Mouse (Mus musculus): Measurements from ENCODE around the gene Fcgr3.
"Not testable (repeated sequence)": the region's sequence is repeated elsewhere in the genome, so short reads cannot be mapped to it uniquely, and the experiment has no call there.

DNA sequence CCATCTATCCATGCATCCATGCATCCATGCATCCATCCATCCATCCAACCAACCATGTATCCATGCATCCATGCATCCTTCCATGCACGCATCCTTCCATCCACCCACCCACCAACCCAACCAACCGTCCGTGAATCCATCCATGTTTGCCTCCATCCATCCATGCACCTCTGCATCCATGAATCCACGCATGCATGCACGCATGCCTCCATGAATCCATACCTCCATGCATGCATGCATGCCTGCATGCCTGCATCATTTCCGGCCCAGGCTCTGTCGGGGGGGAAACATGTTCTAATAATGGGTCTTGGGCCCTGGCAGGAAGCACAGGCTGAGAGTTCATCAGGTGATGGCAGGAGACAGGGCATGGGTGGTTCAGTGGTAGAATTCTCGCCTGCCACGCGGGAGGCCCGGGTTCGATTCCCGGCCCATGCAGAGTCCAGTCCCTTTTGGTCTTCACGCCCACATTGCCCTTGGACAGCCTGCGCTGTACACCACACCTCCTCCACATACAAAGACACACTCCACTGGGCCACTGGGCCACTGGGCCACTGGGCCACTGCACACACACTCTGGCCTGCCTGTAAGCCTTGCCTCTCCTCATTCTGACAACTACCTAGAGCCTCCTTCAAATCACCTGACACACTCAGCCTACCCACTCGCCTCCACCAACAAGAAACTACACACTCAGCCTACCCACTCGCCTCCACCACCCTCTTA is 16.9 kb upstream of the Fcgr3 start:
- TF ChIP-seq POLR2A (IDR thresholded peaks at IDR 0.05; ENCODE audit: insufficient read depth, low read depth, low read length); CTCF (IDR thresholded peaks at IDR 0.05); EP300 (IDR thresholded peaks at IDR 0.05; ENCODE audit: insufficient read depth, low read depth, low read length): not testable (repeated sequence)
